Mouse (Mus musculus): Measurements from ENCODE around the gene Gm10972. TPM values are rescaled to one million over a fixed set of nuclear protein-coding genes. Genes with fewer than 3 reads are reported as not detected.

Gm10972 gene
- total and polyA plus RNA-seq, 3 experiments, result not detected

- TF ChIP-seq NRF1 (IDR thresholded peaks at IDR 0.05; ENCODE audit: insufficient read depth, low read depth, low read length, poor library complexity, severe bottlenecking) (no peak), MYC (IDR thresholded peaks at IDR 0.05; ENCODE audit: low read depth, low read length) (no peak), UBTF (IDR thresholded peaks at IDR 0.05; ENCODE audit: borderline replicate concordance, insufficient read depth, low read depth, low read length) (no peak), ZC3H11A (IDR thresholded peaks at IDR 0.05; ENCODE audit: low read depth, low read length) (no peak)
Measured at GRCm38 (mm10) chr3:94597224-94597779, 45.6 kb upstream of the Gm10972 start (continued).

- TF ChIP-seq E2F4 (IDR thresholded peaks at IDR 0.05; ENCODE audit: borderline replicate concordance, low read depth, low read length), result no peak
- TF ChIP-seq TBP (IDR thresholded peaks at IDR 0.05; ENCODE audit: low read depth, low read length), result 0 out of 2 replicates have a peak, but pooled peaks have one; percentile 13
- TF ChIP-seq GATA1 (IDR thresholded peaks at IDR 0.05; ENCODE audit: low read depth, low read length), result 0 out of 2 replicates have a peak, but pooled peaks have one; percentile 41
- peak; percentile 47; the same call in 1 of the 2 replicates for TF ChIP-seq BHLHE40 (IDR thresholded peaks at IDR 0.05; ENCODE audit: borderline replicate concordance, low read depth, low read length)
- peak; percentile 96 for TF ChIP-seq MAZ (IDR thresholded peaks at IDR 0.05; ENCODE audit: low read depth, low read length)
- peak; percentile 60 for TF ChIP-seq SIN3A (IDR thresholded peaks at IDR 0.05; ENCODE audit: low read length)
- TF ChIP-seq CTCF (IDR thresholded peaks at IDR 0.05 in 2 of 3, conservative IDR thresholded peaks at IDR 0.05 in 1 of 3; ENCODE audit: control insufficient read depth in 1 of 3, insufficient read depth in 1 of 3, low read depth in 2 of 3, low read length in 3 of 3, poor library complexity in 1 of 3, severe bottlenecking in 1 of 3), result peak; percentile 83 to 89 (median 87)
- no peak for TF ChIP-seq POLR2AphosphoS5 (IDR thresholded peaks at IDR 0.05; ENCODE audit: borderline replicate concordance, low read depth, low read length)
- no peak for TF ChIP-seq ZKSCAN1 (IDR thresholded peaks at IDR 0.05; ENCODE audit: low read depth, low read length)
- no peak for TF ChIP-seq POLR2AphosphoS2 (IDR thresholded peaks at IDR 0.05; ENCODE audit: low read length)
- TF ChIP-seq SMC3 (IDR thresholded peaks at IDR 0.05; ENCODE audit: low read depth, low read length), result peak; percentile 97
- TF ChIP-seq CHD1 (IDR thresholded peaks at IDR 0.05; ENCODE audit: low read depth, low read length), result no peak
- peak; percentile 68 to 91; a peak in 3 of 4 replicates for TF ChIP-seq EP300 (IDR thresholded peaks at IDR 0.05; ENCODE audit: low read depth in 1 of 2, low read length in 2 of 2)
- no peak for TF ChIP-seq MEF2A (IDR thresholded peaks at IDR 0.05; ENCODE audit: extremely low read depth, insufficient replicate concordance, low read depth, low read length, poor library complexity, severe bottlenecking)
- TF ChIP-seq TCF12 (IDR thresholded peaks at IDR 0.05; ENCODE audit: low read depth, low read length), result peak; percentile 86
- TF ChIP-seq MYB (IDR thresholded peaks at IDR 0.05; ENCODE audit: low read depth, low read length), result peak; percentile 82
- no peak for TF ChIP-seq UBTF (IDR thresholded peaks at IDR 0.05; ENCODE audit: borderline replicate concordance, insufficient read depth, low read depth, low read length)
- TF ChIP-seq NELFE (IDR thresholded peaks at IDR 0.05; ENCODE audit: low read depth, low read length), result 0 out of 2 replicates have a peak, but pooled peaks have one; percentile 10
- TF ChIP-seq MAFK (IDR thresholded peaks at IDR 0.05; ENCODE audit: borderline replicate concordance, low read depth, low read length), result no peak
- 0 out of 2 replicates have a peak, but pooled peaks have one; percentile 38 for TF ChIP-seq ELF1 (IDR thresholded peaks at IDR 0.05; ENCODE audit: low read depth, low read length)
- TF ChIP-seq RAD21 (IDR thresholded peaks at IDR 0.05; ENCODE audit: low read depth, low read length), result peak; percentile 86
- TF ChIP-seq RCOR1 (IDR thresholded peaks at IDR 0.05; ENCODE audit: low read depth, low read length), result peak; percentile 81; the same call in 1 of the 2 replicates
- TF ChIP-seq NRF1 (IDR thresholded peaks at IDR 0.05; ENCODE audit: insufficient read depth, low read depth, low read length, poor library complexity, severe bottlenecking), result no peak
- TF ChIP-seq ZC3H11A (IDR thresholded peaks at IDR 0.05; ENCODE audit: low read depth, low read length), result peak; percentile 93
- no peak for TF ChIP-seq MAX (IDR thresholded peaks at IDR 0.05; ENCODE audit: low read length)
- peak; percentile 64 for TF ChIP-seq HCFC1 (IDR thresholded peaks at IDR 0.05; ENCODE audit: low read depth, low read length)
- TF ChIP-seq CHD2 (IDR thresholded peaks at IDR 0.05; ENCODE audit: low read length), result no peak
- TF ChIP-seq ZNF384 (IDR thresholded peaks at IDR 0.05; ENCODE audit: low read depth, low read length), result peak; percentile 48
- peak; percentile 82 for TF ChIP-seq ETS1 (IDR thresholded peaks at IDR 0.05; ENCODE audit: low read depth, low read length)
- no peaks in the 10 kb centered on the region for H3K79me2 ChIP-seq (ENCODE audit: control insufficient read depth, insufficient read depth, low read length, poor library complexity)
- peak overlapping the region; percentile 9; the same call in 1 of the 2 replicates for H3K27ac ChIP-seq (ENCODE audit: control insufficient read depth, low read depth, low read length)
- H3K9me3 ChIP-seq (replicated peaks; ENCODE audit: insufficient read depth, low read length), result no peaks in the 10 kb centered on the region
- H3K36me3 ChIP-seq (ENCODE audit: control insufficient read depth in 1 of 2, insufficient read depth in 2 of 2, low read length in 2 of 2), result peaks cover 0 to 16% of the 10 kb centered on the region in 2 experiments; a peak in 2 of 4 replicates
- DNase-seq (ENCODE audit: low read depth, low spot score), result peak; percentile 87
- no peaks in the 10 kb centered on the region for H3K27me3 ChIP-seq (ENCODE audit: control insufficient read depth in 1 of 2, insufficient read depth in 2 of 2, low read length in 2 of 2)
- peak overlapping the region in 1 of 2 experiments; percentile 38; a peak in 1 of 4 replicates for H3K4me3 ChIP-seq (ENCODE audit: control insufficient read depth in 1 of 2, insufficient read depth in 1 of 2, low read depth in 2 of 2, low read length in 2 of 2)
- H3K4me1 ChIP-seq (ENCODE audit: control insufficient read depth in 1 of 2, insufficient read depth in 2 of 2, low read length in 2 of 2), result peaks cover 12 to 20% of the 10 kb centered on the region in 2 experiments
- H3K9ac ChIP-seq (ENCODE audit: control insufficient read depth, low read depth, low read length, poor library complexity, severe bottlenecking), result no peak overlapping the region
Measured at GRCm38 (mm10) chr3:94601959-94602358, 41.0 kb upstream of the Gm10972 start.

Measured in MEL (cell line).